Mouse (Mus musculus) bone marrow, adult 2 months (tissue): Measurements from ENCODE around the gene Grid1.

Source experiments
- CTCF ChIP-seq: fragments of 200-500 bp; IDR thresholded peaks from 2 replicates; pipeline ENCODE4 v1.5.1; 2011; ENCODE audit warnings: low read length, control low read depth; ENCODE audit not compliant: control insufficient read depth, insufficient read depth
- POLR2A ChIP-seq: fragments of 200-500 bp; IDR thresholded peaks from 2 replicates; pipeline ENCODE4 v1.6.1; 2011; ENCODE audit warnings: low read depth, mild to moderate bottlenecking, control low read depth, low read length, borderline replicate concordance; ENCODE audit not compliant: control insufficient read depth

DNA sequence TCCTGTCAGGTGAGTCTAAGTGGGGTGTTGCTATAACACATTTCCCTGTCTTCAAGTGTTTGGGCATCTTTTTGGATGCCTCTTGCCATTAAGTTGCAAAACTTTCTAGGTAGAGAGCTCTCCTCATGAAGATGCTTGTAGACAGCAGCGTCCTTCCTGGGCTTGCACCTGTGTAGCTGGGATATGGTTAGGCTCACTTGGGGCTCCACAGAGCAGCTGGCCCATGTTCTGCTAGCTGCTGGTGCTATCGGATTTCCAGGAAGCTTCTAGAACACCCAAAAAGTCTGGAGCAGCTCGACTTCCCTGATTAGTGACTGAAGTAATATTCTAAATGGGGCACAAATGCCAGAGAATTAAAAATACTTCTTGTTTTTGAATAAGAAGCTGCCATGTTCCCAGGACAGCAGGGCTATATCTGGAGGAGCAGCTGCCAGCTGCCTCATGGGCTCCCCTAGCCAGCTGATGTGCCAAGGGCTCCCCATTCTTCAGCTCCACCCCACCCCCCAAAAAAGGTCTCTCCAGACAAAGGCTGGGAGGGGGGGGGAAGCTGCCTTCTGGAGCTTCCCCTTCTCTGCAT lies 333.9 kb downstream of the Grid1 start:
- TF ChIP-seq CTCF (no peak), POLR2A (no peak)
